8 mouse cellular contexts compared by ENCODE assay signal in genomic region chr5:81021331-81021863, GRCm38 (mm10). TPM values are rescaled to one million over a fixed set of nuclear protein-coding genes. Genes with fewer than 3 reads are reported as not detected.
DNase-seq lines count a peak whose midpoint lies in the region; ATAC-seq and TF ChIP-seq lines count a peak whose summit lies in the region.

No protein-coding gene starts in this region.

- H3K27me3 ChIP-seq in kidney, adult 2 months (replicated peaks; ENCODE audit: control insufficient read depth, insufficient read depth, low read length) = peaks cover 4% of the 10 kb centered on the region
- H3K27me3 ChIP-seq in embryonic facial prominence, embryonic 13.5 days = no peaks in the 10 kb centered on the region
- H3K27me3 ChIP-seq in heart, embryonic 13.5 days (replicated peaks) = 0 out of 2 replicates have a peak, but pooled peaks cover 4% of the 10 kb centered on the region
- H3K27me3 ChIP-seq in liver, embryonic 16.5 days (ENCODE audit: control insufficient read depth, insufficient read depth, low read depth, low read length) = peaks cover 42% of the 10 kb centered on the region
- no peaks in the 10 kb centered on the region for H3K27me3 ChIP-seq in neural tube, embryonic 13.5 days

- DNase-seq in kidney, adult 2 months = peak; percentile 2
- DNase-seq in kidney, adult 11 months = no peak
- peak; percentile 51 to 55 for DNase-seq in kidney, postnatal 4 days
- DNase-seq in thymus, postnatal 36 days = no peak

- H3K4me2 ChIP-seq in embryonic facial prominence, embryonic 13.5 days = peak overlapping the region; percentile 94
- peak overlapping the region; percentile 90 for H3K4me2 ChIP-seq in heart, embryonic 13.5 days
- peak overlapping the region; percentile 66 for H3K4me2 ChIP-seq in liver, embryonic 16.5 days (ENCODE audit: low read depth, low read length)
- peak overlapping the region; percentile 88 for H3K4me2 ChIP-seq in neural tube, embryonic 13.5 days

- H3K4me3 ChIP-seq in kidney, adult 2 months (ENCODE audit: insufficient read depth, low read depth, low read length) = peak overlapping the region; percentile 72
- H3K4me3 ChIP-seq in embryonic facial prominence, embryonic 13.5 days = peak overlapping the region; percentile 75
- H3K4me3 ChIP-seq in heart, embryonic 13.5 days = peak overlapping the region; percentile 78
- H3K4me3 ChIP-seq in liver, embryonic 16.5 days (ENCODE audit: low read depth, low read length) = peak overlapping the region; percentile 55
- H3K4me3 ChIP-seq in neural tube, embryonic 13.5 days = peak overlapping the region; percentile 86

- peak overlapping the region; percentile 87 for H3K9ac ChIP-seq in embryonic facial prominence, embryonic 13.5 days
- H3K9ac ChIP-seq in heart, embryonic 13.5 days = peak overlapping the region; percentile 89
- H3K9ac ChIP-seq in liver, embryonic 16.5 days (ENCODE audit: low read depth, low read length) = no peak overlapping the region
- H3K9ac ChIP-seq in neural tube, embryonic 13.5 days = peak overlapping the region; percentile 98

- H3K4me1 ChIP-seq in kidney, adult 2 months (ENCODE audit: control insufficient read depth, insufficient read depth, low read length) = no peaks in the 10 kb centered on the region
- H3K4me1 ChIP-seq in embryonic facial prominence, embryonic 13.5 days = peaks cover 24% of the 10 kb centered on the region
- peaks cover 27% of the 10 kb centered on the region for H3K4me1 ChIP-seq in heart, embryonic 13.5 days
- no peaks in the 10 kb centered on the region for H3K4me1 ChIP-seq in liver, embryonic 16.5 days (ENCODE audit: control insufficient read depth, low read depth, low read length)
- peaks cover 33% of the 10 kb centered on the region for H3K4me1 ChIP-seq in neural tube, embryonic 13.5 days (replicated peaks)

- WGBS in kidney, adult 2 months = 2% methylated on average over 39 of the region's 39 CpGs
- under 1% methylated on average over 39 of the region's 39 CpGs for WGBS in embryonic facial prominence, embryonic 13.5 days
- WGBS in heart, embryonic 13.5 days = under 1% methylated on average over 39 of the region's 39 CpGs
- WGBS in liver, embryonic 16.5 days (ENCODE audit: insufficient replicate concordance) = under 1% methylated on average over 39 of the region's 39 CpGs
- under 1% methylated on average over 39 of the region's 39 CpGs for WGBS in neural tube, embryonic 13.5 days

- no peaks in the 10 kb centered on the region for H3K9me3 ChIP-seq in embryonic facial prominence, embryonic 13.5 days
- H3K9me3 ChIP-seq in heart, embryonic 13.5 days = no peaks in the 10 kb centered on the region
- H3K9me3 ChIP-seq in liver, embryonic 16.5 days (replicated peaks; ENCODE audit: control insufficient read depth, low read length) = no peaks in the 10 kb centered on the region
- no peaks in the 10 kb centered on the region for H3K9me3 ChIP-seq in neural tube, embryonic 13.5 days

- no peak for ATAC-seq in embryonic facial prominence, embryonic 13.5 days (ENCODE audit: insufficient number of reproducible peaks, insufficient read depth, low FRiP score, low TSS enrichment, low read depth)
- ATAC-seq in heart, embryonic 13.5 days (ENCODE audit: extremely low read depth, insufficient number of reproducible peaks, low FRiP score, low TSS enrichment) = no peak
- ATAC-seq in liver, embryonic 16.5 days (ENCODE audit: low read depth) = no peak
- ATAC-seq in neural tube, embryonic 13.5 days (ENCODE audit: low read depth) = peak; percentile 10

- H3K27ac ChIP-seq in kidney, adult 2 months (ENCODE audit: insufficient read depth, low read depth, low read length) = no peak overlapping the region
- H3K27ac ChIP-seq in embryonic facial prominence, embryonic 13.5 days = peak overlapping the region; percentile 96
- peak overlapping the region; percentile 20; the same call in 1 of the 2 replicates for H3K27ac ChIP-seq in heart, embryonic 13.5 days (replicated peaks)
- no peak overlapping the region for H3K27ac ChIP-seq in liver, embryonic 16.5 days (ENCODE audit: low read length)
- peak overlapping the region; percentile 99 for H3K27ac ChIP-seq in neural tube, embryonic 13.5 days (replicated peaks)

- H3K36me3 ChIP-seq in kidney, adult 2 months (ENCODE audit: control insufficient read depth, insufficient read depth, low read length) = no peaks in the 10 kb centered on the region
- H3K36me3 ChIP-seq in embryonic facial prominence, embryonic 13.5 days = no peaks in the 10 kb centered on the region
- no peaks in the 10 kb centered on the region for H3K36me3 ChIP-seq in heart, embryonic 13.5 days
- no peaks in the 10 kb centered on the region for H3K36me3 ChIP-seq in liver, embryonic 16.5 days (ENCODE audit: control insufficient read depth, insufficient read depth)
- H3K36me3 ChIP-seq in neural tube, embryonic 13.5 days = no peaks in the 10 kb centered on the region

- TF ChIP-seq POLR2A in kidney, adult 2 months (IDR thresholded peaks at IDR 0.05; ENCODE audit: low read depth, low read length) = no peak

- no peak for TF ChIP-seq CTCF in kidney, adult 2 months (conservative IDR thresholded peaks at IDR 0.05; ENCODE audit: insufficient read depth, insufficient read length, low read depth, low read length)

RNA-seq across cellular contexts. Expression of gene Adgrl3, which starts 1.5 kb away (rescaled TPM):
- 0.95 and 1.2 TPM in 2 replicates for polyA plus RNA-seq in kidney, adult 2 months (2012; rRNA removed)
- polyA plus RNA-seq in embryonic facial prominence, embryonic 13.5 days (2015; fragmentation: Nextera tagmentation; extraction: Ambion mirVana) = 38.2 and 46.0 TPM in 2 replicates
- polyA plus RNA-seq in heart, embryonic 13.5 days (2015; fragmentation: Nextera tagmentation; extraction: Ambion mirVana) = 5.9 and 6.8 TPM in 2 replicates
- 0.76 and 0.89 TPM in 2 replicates for polyA plus RNA-seq in liver, embryonic 16.5 days (2015; fragmentation: Nextera tagmentation; extraction: Ambion mirVana)
- 47.4 and 53.6 TPM in 2 replicates for polyA plus RNA-seq in neural tube, embryonic 13.5 days (2015; fragmentation: Nextera tagmentation; extraction: Ambion mirVana)

Comparison
In these comparisons a context has a peak if more than half of its experiments do, and no peak if none do; other contexts are left out.
1. DNase-seq: peak in kidney, adult 2 months (single experiment) and kidney, postnatal 4 days (2 of 2); none in kidney, adult 11 months (single experiment) and thymus, postnatal 36 days (0 of 2).
2. H3K27ac ChIP-seq: peak in embryonic facial prominence, embryonic 13.5 days (single experiment), heart, embryonic 13.5 days (single experiment) and neural tube, embryonic 13.5 days (single experiment); none in kidney, adult 2 months (single experiment) and liver, embryonic 16.5 days (single experiment).
3. Peak in every context shown above with its lines, with median percentiles within 50 percentile points of each other: H3K4me3 ChIP-seq and H3K4me2 ChIP-seq.